Mouse (Mus musculus) liver, postnatal 0 days (tissue): ENCODE measurements around the gene Olfr1508. TPM values are rescaled to one million over a fixed set of nuclear protein-coding genes. Genes with fewer than 3 reads are reported as not detected.

ENCODE experiments used
- ATAC-seq: fragments of 200-750 bp; cut with Nextera tagmentation; 2 replicates; pipeline ENCODE4 v1.8.0; 2017; ENCODE audit warnings: mild to moderate bottlenecking, moderate library complexity
- DNase-seq: peaks from one replicate; pipeline ENCODE4 v3.0.0-alpha.2; 2016
- H3K27ac ChIP-seq: fragments of 300-500 bp; sonication (generic); 2 replicates; pipeline ENCODE4 v1.5.1; 2014; ENCODE audit warnings: antibody characterized with exemption, moderate library complexity, mild to moderate bottlenecking, low read depth
- H3K27me3 ChIP-seq: fragments of 300-500 bp; sonication (generic); 2 replicates; pipeline ENCODE4 v1.6.1; 2014; ENCODE audit warnings: low read length, control low read depth, mixed read lengths; ENCODE audit not compliant: insufficient read depth
- H3K36me3 ChIP-seq: fragments of 300-500 bp; sonication (generic); replicated peaks from 2 replicates; pipeline ENCODE4 v1.6.1; 2014; ENCODE audit warnings: mild to moderate bottlenecking, control low read depth, low read length, moderate library complexity, mixed read lengths; ENCODE audit not compliant: insufficient read depth
- H3K4me1 ChIP-seq: fragments of 300-500 bp; sonication (generic); 2 replicates; pipeline ENCODE4 v1.6.1; 2014; ENCODE audit warnings: antibody characterized with exemption, mild to moderate bottlenecking, control low read depth; ENCODE audit not compliant: insufficient read depth
- H3K4me2 ChIP-seq: fragments of 300-500 bp; sonication (generic); 2 replicates; pipeline ENCODE4 v1.6.1; 2014; ENCODE audit warnings: low read depth, mild to moderate bottlenecking, low read length, moderate library complexity, mixed read lengths
- H3K4me3 ChIP-seq: fragments of 300-500 bp; sonication (generic); 2 replicates; pipeline ENCODE4 v1.5.1; 2014; ENCODE audit warnings: low read depth, low read length
- H3K9ac ChIP-seq: fragments of 300-500 bp; sonication (generic); replicated peaks from 2 replicates; pipeline ENCODE4 v1.6.1; 2014; ENCODE audit warnings: mild to moderate bottlenecking, moderate library complexity
- H3K9me3 ChIP-seq: fragments of 300-500 bp; sonication (generic); 2 replicates; pipeline ENCODE4 v1.6.1; 2016; ENCODE audit warnings: mild to moderate bottlenecking, control low read depth, low read length, mixed read lengths
- CTCF ChIP-seq: sonication (generic); IDR thresholded peaks from 2 replicates; pipeline ENCODE4 v1.5.1; 2016; ENCODE audit warnings: antibody characterized with exemption, low read depth
- EP300 ChIP-seq: IDR thresholded peaks from 2 replicates; pipeline ENCODE4 v1.6.1; 2016; ENCODE audit warnings: antibody characterized with exemption, low read depth, mild to moderate bottlenecking
- WGBS: fragments of 180-500 bp; shearing (Covaris S2); extraction: QIAGEN DNeasy Blood & Tissue Kit; methylation state at CpG from one replicate; pipeline ENCODE4 v1.1.7; 2014; ENCODE audit not compliant: insufficient replicate concordance; 5-methylcytosine and 5-hydroxymethylcytosine counted together
- polyA plus RNA-seq: library from polyadenylated mRNA; unstranded; fragments of >200 nt; fragmentation: Nextera tagmentation; extraction: Ambion mirVana; gene quantifications from 2 replicates; pipeline ENCODE4 v1.2.1, GENCODE M21; 2015

Olfr1508 gene
- not detected in 2 replicates for polyA plus RNA-seq

DNA sequence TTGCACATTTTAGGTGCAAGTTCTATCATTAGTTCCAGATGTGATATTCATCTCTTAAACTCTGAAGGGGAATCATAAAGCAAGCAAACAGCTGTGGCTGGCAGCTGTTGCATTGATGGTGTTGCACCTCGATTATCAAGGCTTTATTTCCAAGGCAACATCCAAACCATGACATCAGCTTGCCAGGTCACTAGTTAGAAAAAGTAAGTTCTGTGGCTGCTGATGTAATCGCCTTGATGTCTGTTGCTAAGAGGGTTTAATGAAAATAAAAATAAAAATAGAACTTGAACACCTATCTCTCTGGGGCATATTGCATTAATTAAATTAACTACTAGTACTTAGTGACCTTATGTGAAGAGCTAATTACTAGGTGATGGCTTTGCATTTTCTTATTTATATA, at the start of gene Olfr1508:
Gene Olfr1508 (minus strand): TSS at position 101 of the 400 bp plus-strand sequence.
- H3K4me1 ChIP-seq: no peaks in the 10 kb centered on the region
- H3K27ac ChIP-seq: no peak within 1 kb of the TSS
- ATAC-seq: no peak
- no peak within 1 kb of the TSS for H3K4me3 ChIP-seq
- H3K4me2 ChIP-seq: no peak within 1 kb of the TSS
- TF ChIP-seq EP300 (no peak), CTCF (no peak)
- H3K9ac ChIP-seq: no peak within 1 kb of the TSS
- 58% methylated on average over 2 of the region's 2 CpGs for WGBS
- DNase-seq: no peak
- H3K9me3 ChIP-seq: no peaks in the 10 kb centered on the region
- no peaks in the 10 kb centered on the region for H3K36me3 ChIP-seq
- no peaks in the 10 kb centered on the region for H3K27me3 ChIP-seq

DNA sequence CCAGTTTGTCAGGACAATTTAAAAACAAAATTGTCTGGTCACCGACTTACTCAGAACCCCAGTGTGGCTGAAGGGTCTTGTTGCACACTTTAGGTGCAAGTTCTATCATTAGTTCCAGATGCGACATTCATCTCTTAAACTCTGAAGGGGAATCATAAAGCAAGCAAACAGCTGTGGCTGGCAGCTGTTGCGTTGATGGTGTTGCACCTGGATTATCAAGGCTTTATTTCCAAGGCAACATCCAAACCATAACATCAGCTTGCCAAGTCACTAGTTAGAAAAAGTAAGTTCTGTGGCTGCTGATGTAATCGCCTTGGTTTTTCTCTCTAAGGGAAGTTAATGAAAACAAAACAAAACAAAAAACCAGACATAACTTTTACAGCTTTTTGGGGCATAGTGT, 28.2 kb upstream of the Olfr1508 start, which contains the start of gene Olfr1507:
Gene Olfr1507 (minus strand): TSS at position 234 of the 400 bp plus-strand sequence.
- no peaks in the 10 kb centered on the region for H3K36me3 ChIP-seq
- no peak within 1 kb of the TSS for H3K27ac ChIP-seq
- H3K9me3 ChIP-seq: no peaks in the 10 kb centered on the region
- WGBS: 68% methylated on average over 4 of the region's 4 CpGs
- no peak within 1 kb of the TSS for H3K4me3 ChIP-seq
- H3K4me2 ChIP-seq: no peak within 1 kb of the TSS
- TF ChIP-seq EP300 (no peak), CTCF (no peak)
- H3K27me3 ChIP-seq: no peaks in the 10 kb centered on the region
- no peak for ATAC-seq
- DNase-seq: no peak
- H3K9ac ChIP-seq: no peak within 1 kb of the TSS
- H3K4me1 ChIP-seq: no peaks in the 10 kb centered on the region

DNA sequence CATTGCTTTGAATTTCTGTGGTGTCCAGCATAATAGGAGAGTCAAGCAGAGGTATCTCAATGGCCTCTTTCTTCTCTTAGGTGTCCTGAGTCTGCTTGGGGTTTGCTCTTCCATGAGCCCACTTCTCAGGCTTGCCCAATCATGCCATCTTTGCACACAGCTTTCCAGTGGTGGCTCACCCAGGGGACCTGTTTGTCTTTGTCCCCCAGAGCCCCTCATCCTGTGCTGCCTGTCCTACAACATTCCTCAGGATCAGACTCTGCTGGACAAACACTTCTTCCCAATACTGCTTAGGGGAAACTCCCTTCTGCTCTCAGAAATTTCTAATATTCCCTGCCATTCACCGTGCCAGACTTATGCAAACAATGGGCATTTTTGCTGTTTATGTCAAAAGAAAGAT, 1.6 kb downstream of the Olfr1508 start:
- no peaks in the 10 kb centered on the region for H3K4me1 ChIP-seq
- no peak overlapping the region for H3K9ac ChIP-seq
- H3K36me3 ChIP-seq: no peaks in the 10 kb centered on the region
- H3K9me3 ChIP-seq: no peaks in the 10 kb centered on the region
- H3K27me3 ChIP-seq: no peaks in the 10 kb centered on the region
- no peak overlapping the region for H3K27ac ChIP-seq
- H3K4me2 ChIP-seq: no peak overlapping the region
- TF ChIP-seq CTCF: no peak
- TF ChIP-seq EP300: no peak
- ATAC-seq: no peak
- no peak overlapping the region for H3K4me3 ChIP-seq
- no peak for DNase-seq
- WGBS: 80% methylated on average over 1 of the region's 1 CpGs

DNA sequence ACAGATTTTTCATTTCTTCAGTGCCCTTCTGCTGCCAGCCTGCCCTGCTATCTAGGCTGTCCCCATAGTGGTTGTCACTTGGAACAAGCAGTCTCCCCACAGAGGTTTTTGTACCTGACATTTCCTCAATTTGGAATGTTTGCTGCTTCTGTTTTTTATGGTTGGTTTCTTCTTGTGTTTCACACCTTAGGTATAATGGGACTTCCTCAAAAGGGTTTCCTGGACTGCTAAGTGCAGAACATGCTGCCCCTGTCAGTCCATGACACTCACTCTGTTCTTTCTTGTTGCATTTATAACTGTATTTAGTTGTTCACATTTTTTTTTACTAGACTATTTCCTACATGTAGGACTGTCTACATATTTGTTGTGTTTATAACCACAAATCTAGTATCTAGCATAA, 5.4 kb downstream of the Olfr1508 start:
- ATAC-seq (no peak), DNase-seq (no peak)
- H3K4me3 ChIP-seq: no peak overlapping the region
- H3K4me1 ChIP-seq: no peaks in the 10 kb centered on the region
- H3K36me3 ChIP-seq: no peaks in the 10 kb centered on the region
- H3K27ac ChIP-seq: no peak overlapping the region
- TF ChIP-seq EP300: no peak
- no peak for TF ChIP-seq CTCF
- H3K27me3 ChIP-seq: no peaks in the 10 kb centered on the region
- no peaks in the 10 kb centered on the region for H3K9me3 ChIP-seq
- H3K4me2 ChIP-seq: no peak overlapping the region
- no peak overlapping the region for H3K9ac ChIP-seq

DNA sequence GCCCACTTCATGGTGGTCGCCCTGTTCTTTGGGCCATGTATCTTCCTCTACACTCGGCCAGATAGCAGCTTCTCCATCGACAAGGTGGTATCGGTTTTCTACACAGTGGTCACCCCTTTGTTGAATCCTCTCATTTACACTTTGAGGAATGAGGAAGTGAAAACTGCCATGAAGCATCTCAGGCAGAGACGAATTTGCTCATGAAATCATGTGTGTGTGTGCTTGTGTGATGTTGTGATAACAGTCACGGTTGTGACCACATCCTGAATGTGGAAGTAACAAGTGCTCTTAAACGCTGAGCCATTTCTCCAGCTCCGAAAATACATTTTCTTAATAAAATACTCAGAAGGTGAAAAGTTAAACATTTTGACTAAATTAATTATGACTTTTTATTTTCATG, 16.2 kb downstream of the Olfr1508 start:
- TF ChIP-seq EP300: no peak
- no peak for TF ChIP-seq CTCF
- Histone ChIP-seq H3K27me3 (no peaks in the 10 kb centered on the region), H3K36me3 (no peaks in the 10 kb centered on the region), H3K27ac (no peak overlapping the region), H3K4me1 (no peaks in the 10 kb centered on the region), H3K9me3 (no peaks in the 10 kb centered on the region), H3K9ac (no peak overlapping the region), H3K4me3 (no peak overlapping the region), H3K4me2 (no peak overlapping the region)
- ATAC-seq (0 out of 2 replicates have a peak, but pooled peaks have one; percentile 15), DNase-seq (no peak)
- WGBS: 37% methylated on average over 8 of the region's 8 CpGs

DNA sequence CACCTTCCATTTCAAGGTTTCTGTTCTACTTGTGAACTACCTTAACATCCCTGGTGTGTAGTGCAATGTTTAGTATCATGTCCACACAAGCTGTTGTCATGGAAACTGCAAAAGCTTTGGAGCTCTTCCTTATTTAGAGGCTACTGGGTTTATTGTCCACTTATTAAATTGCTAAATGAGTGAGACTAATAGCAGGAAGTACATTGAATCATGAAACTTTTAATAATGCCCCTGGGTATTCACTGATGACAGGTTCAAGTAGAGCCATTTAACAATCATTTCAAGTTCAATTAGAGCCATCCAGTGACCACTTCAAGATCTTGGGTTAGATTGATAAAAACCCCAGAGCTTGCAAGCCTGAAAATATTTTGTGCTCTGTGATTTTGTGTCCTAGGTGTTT, 24.6 kb downstream of the Olfr1508 start, which contains the start of gene Olfr1509:
Gene Olfr1509 (plus strand): TSS at position 301 of the 400 bp plus-strand sequence.
- Histone ChIP-seq H3K9ac (no peak within 1 kb of the TSS), H3K4me2 (no peak within 1 kb of the TSS), H3K27ac (no peak within 1 kb of the TSS), H3K27me3 (no peaks in the 10 kb centered on the region), H3K36me3 (no peaks in the 10 kb centered on the region), H3K4me1 (no peaks in the 10 kb centered on the region), H3K4me3 (no peak within 1 kb of the TSS), H3K9me3 (no peaks in the 10 kb centered on the region)
- ATAC-seq: no peak
- DNase-seq: no peak
- TF ChIP-seq CTCF (no peak), EP300 (no peak)

DNA sequence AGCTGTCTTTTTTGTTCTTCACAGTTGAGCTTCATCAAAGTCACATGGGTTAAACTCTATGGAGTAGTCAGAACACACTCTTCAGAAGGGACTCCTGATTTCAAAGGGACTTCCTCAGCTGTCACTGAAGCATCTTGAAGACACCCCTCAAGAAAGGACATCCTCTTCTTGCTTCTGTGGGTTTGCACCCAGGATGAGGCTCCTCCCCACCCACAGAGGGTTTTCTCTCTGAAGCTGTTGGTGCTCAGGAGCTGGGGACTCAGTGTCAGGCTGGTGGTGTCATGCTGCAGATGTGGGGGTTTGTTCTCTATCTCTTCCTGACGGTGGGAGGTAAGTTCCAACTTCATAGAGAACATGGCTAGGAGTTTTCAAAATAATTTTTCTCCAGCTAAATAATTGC, 39.6 kb downstream of the Olfr1508 start:
- no peak overlapping the region for H3K4me3 ChIP-seq
- ATAC-seq: no peak
- WGBS: 86% methylated on average over 1 of the region's 1 CpGs

More for the DNA sequence above, 39.6 kb downstream of the Olfr1508 start:
- Histone ChIP-seq H3K36me3 (no peaks in the 10 kb centered on the region), H3K9ac (no peak overlapping the region), H3K4me2 (no peak overlapping the region), H3K4me1 (no peaks in the 10 kb centered on the region), H3K27ac (no peak overlapping the region), H3K27me3 (no peaks in the 10 kb centered on the region), H3K9me3 (no peaks in the 10 kb centered on the region)
- no peak for DNase-seq
- TF ChIP-seq CTCF: no peak
- no peak for TF ChIP-seq EP300
